Mouse (Mus musculus) midbrain, embryonic 16.5 days (tissue): ENCODE data around the gene Tbce. TPM values are rescaled to one million over a fixed set of nuclear protein-coding genes. Genes with fewer than 3 reads are reported as not detected.
"Not testable (repeated sequence)": the region's sequence is repeated elsewhere in the genome, so short reads cannot be mapped to it uniquely, and the experiment has no call there.

ENCODE experiments used
- ATAC-seq: fragments of 200-750 bp; cut with Nextera tagmentation; 2 replicates; pipeline ENCODE4 v1.8.0; 2017; ENCODE audit warnings: moderate TSS enrichment
- H3K27ac ChIP-seq: fragments of 300-500 bp; sonication (generic); 2 replicates; pipeline ENCODE4 v1.5.1; 2014; ENCODE audit warnings: mild to moderate bottlenecking, low read length, mixed read lengths
- H3K27me3 ChIP-seq: fragments of 300-500 bp; sonication (generic); 2 replicates; pipeline ENCODE4 v1.6.1; 2014; ENCODE audit warnings: low read depth, low read length, mixed read lengths; ENCODE audit not compliant: control insufficient read depth, insufficient read depth
- H3K36me3 ChIP-seq: fragments of 300-500 bp; sonication (generic); 2 replicates; pipeline ENCODE4 v1.6.1; 2014; ENCODE audit warnings: mild to moderate bottlenecking, low read length, moderate library complexity, mixed read lengths; ENCODE audit not compliant: control insufficient read depth, insufficient read depth
- H3K4me1 ChIP-seq: fragments of 300-500 bp; sonication (generic); 2 replicates; pipeline ENCODE4 v1.6.1; 2014; ENCODE audit warnings: mild to moderate bottlenecking, low read length, mixed read lengths; ENCODE audit not compliant: control insufficient read depth, insufficient read depth
- H3K4me2 ChIP-seq: fragments of 300-500 bp; sonication (generic); 2 replicates; pipeline ENCODE4 v1.6.1; 2014; ENCODE audit warnings: mild to moderate bottlenecking, low read length, mixed read lengths
- H3K4me3 ChIP-seq: fragments of 300-500 bp; sonication (generic); 2 replicates; pipeline ENCODE4 v1.5.1; 2014; ENCODE audit warnings: low read depth, mild to moderate bottlenecking, low read length, moderate library complexity, mixed read lengths
- H3K9ac ChIP-seq: fragments of 300-500 bp; sonication (generic); 2 replicates; pipeline ENCODE4 v1.6.1; 2014; ENCODE audit warnings: low read depth, low read length, mixed read lengths
- H3K9me3 ChIP-seq: fragments of 300-500 bp; sonication (generic); replicated peaks from 2 replicates; pipeline ENCODE4 v1.6.1; 2014; ENCODE audit warnings: mild to moderate bottlenecking, low read length, mixed read lengths; ENCODE audit not compliant: control insufficient read depth, poor library complexity, severe bottlenecking
- WGBS: fragments of 180-500 bp; shearing (Covaris S2); extraction: QIAGEN DNeasy Blood & Tissue Kit; methylation state at CpG from one replicate; pipeline ENCODE4 v1.1.7; 2014; 5-methylcytosine and 5-hydroxymethylcytosine counted together
- polyA plus RNA-seq: library from polyadenylated mRNA; unstranded; fragments of >200 nt; fragmentation: Nextera tagmentation; extraction: Ambion mirVana; gene quantifications from 2 replicates; pipeline ENCODE4 v1.2.1, GENCODE M21; 2015

The Tbce gene
- polyA plus RNA-seq, 1 experiment from 2014 or later = 106 TPM

- Histone ChIP-seq H3K4me2 (peak overlapping the region; percentile 72), H3K27me3 (no peaks in the 10 kb centered on the region), H3K4me3 (peak overlapping the region; percentile 72), H3K9me3 (no peaks in the 10 kb centered on the region), H3K4me1 (peaks cover 16% of the 10 kb centered on the region), H3K27ac (0 out of 2 replicates have a peak overlapping the region, but pooled peaks have one; percentile 28), H3K36me3 (no peaks in the 10 kb centered on the region), H3K9ac (peak overlapping the region; percentile 48; the same call in 1 of the 2 replicates)
- WGBS = 63% methylated on average over 5 of the region's 5 CpGs
- ATAC-seq = no peak
These were observed 748 bp upstream of the Tbce start for GRCm38 (mm10) chr13:14040186-14040585.

DNA sequence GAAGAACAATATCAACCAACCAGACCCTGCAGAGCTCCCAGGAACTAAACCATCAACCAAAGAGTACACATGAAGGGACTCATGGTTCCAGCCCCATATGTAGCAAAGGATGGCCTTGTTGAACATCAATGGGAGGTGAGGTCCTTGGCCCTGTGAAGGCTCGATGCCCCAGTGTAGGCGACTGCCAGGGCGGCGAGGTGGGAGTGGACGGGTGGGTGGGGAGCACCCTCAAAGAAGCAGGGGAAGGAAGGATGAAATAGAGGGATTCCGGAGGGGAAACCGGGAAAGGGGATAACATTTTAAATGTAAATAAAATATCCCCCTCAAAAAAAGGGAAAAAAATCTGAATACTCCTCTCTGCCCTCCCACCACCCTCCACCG lies 537 bp downstream of the Tbce start:
- no peaks in the 10 kb centered on the region for H3K27me3 ChIP-seq
- H3K36me3 ChIP-seq = no peaks in the 10 kb centered on the region
- H3K9me3 ChIP-seq = no peaks in the 10 kb centered on the region
- ATAC-seq = peak; percentile 81
- H3K9ac ChIP-seq = peak overlapping the region; percentile 86
- H3K27ac ChIP-seq = peak overlapping the region; percentile 99
- H3K4me1 ChIP-seq = peaks cover 16% of the 10 kb centered on the region
- H3K4me2 ChIP-seq = peak overlapping the region; percentile 72
- WGBS = 0% methylated on average over 8 of the region's 8 CpGs
- H3K4me3 ChIP-seq = peak overlapping the region; percentile 72

- WGBS = 95% methylated on average over 11 of the region's 11 CpGs
- no peak overlapping the region for H3K27ac ChIP-seq
- H3K4me2 ChIP-seq = no peak overlapping the region
- no peak overlapping the region for H3K4me3 ChIP-seq
- no peaks in the 10 kb centered on the region for H3K27me3 ChIP-seq
- H3K9me3 ChIP-seq = no peaks in the 10 kb centered on the region
- no peak for ATAC-seq
- H3K9ac ChIP-seq = no peak overlapping the region
- H3K36me3 ChIP-seq = no peaks in the 10 kb centered on the region
- peaks cover 16% of the 10 kb centered on the region for H3K4me1 ChIP-seq
These were observed 3.4 kb downstream of the Tbce start for GRCm38 (mm10) chr13:14035875-14036630.

DNA sequence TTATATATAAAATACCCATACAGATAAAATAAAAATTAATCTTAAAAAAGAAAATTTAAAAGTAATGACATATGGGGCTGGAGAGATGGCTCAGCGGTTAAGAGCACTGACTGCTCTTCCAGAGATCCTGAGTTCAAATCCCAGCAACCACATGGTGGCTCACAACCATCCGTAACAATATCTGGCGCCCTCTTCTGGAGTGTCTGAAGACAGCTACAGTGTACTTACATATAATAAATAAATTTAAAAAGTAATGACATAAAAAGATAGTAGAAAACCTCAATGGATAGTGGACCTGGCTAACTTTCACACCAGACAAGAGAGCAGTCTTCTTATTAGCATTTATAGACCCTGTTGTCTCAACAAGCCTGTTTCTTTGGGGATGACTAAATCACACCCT lies 4.1 kb downstream of the Tbce start:
- H3K4me3 ChIP-seq, H3K27me3 ChIP-seq, H3K27ac ChIP-seq, H3K9me3 ChIP-seq, H3K9ac ChIP-seq, H3K36me3 ChIP-seq, H3K4me2 ChIP-seq, ATAC-seq: not testable (repeated sequence)
- WGBS = 97% methylated on average over 3 of the region's 3 CpGs
- peaks cover 14% of the 10 kb centered on the region for H3K4me1 ChIP-seq

- Histone ChIP-seq H3K9me3 (no peaks in the 10 kb centered on the region), H3K27me3 (no peaks in the 10 kb centered on the region), H3K27ac (no peak overlapping the region), H3K4me3 (no peak overlapping the region), H3K9ac (no peak overlapping the region), H3K36me3 (no peaks in the 10 kb centered on the region), H3K4me1 (peaks cover 9% of the 10 kb centered on the region; the same call in 1 of the 2 replicates), H3K4me2 (no peak overlapping the region)
- ATAC-seq = no peak
These were observed 5.4 kb downstream of the Tbce start for GRCm38 (mm10) chr13:14034073-14034348.

DNA sequence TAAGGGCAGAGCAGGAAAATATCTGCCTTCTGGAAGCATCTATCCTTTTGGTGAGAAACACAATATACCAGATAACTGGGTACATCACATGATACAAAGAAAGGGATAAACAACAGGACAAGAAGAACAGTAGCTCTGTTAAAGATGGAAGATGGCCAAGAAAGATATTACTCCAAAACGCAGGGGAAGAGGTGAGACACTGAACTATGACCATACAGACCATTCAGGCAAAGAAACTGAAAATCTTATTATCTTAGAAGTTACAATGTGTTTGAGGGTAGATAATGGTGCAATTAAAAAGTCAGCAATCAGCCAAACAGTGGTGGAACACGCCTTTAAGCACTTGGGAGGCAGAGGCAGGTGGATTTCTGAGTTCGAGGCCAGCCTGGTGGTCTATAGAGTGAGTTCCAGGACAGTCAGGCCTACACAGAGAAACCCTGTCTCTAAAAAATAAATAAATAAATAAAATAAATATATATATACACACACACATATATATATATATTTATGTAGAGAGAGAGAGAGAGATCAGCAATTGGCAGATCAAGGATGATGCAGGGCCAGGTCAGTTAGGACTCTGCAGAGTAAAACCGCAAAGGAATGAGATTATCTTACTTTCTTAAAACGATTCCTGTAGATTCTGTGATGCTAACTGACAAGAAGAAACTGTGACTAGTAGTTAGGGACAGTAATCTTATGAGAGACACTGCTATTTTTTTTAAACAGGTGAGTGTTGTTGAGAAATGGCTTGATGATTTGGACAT lies 5.9 kb downstream of the Tbce start:
- no peak overlapping the region for H3K4me2 ChIP-seq
- ATAC-seq = no peak
- H3K9ac ChIP-seq = no peak overlapping the region
- WGBS = 93% methylated on average over 5 of the region's 5 CpGs
- no peaks in the 10 kb centered on the region for H3K9me3 ChIP-seq
- no peaks in the 10 kb centered on the region for H3K36me3 ChIP-seq
- no peaks in the 10 kb centered on the region for H3K27me3 ChIP-seq
- H3K4me3 ChIP-seq = no peak overlapping the region
- peaks cover 9% of the 10 kb centered on the region; the same call in 1 of the 2 replicates for H3K4me1 ChIP-seq
- H3K27ac ChIP-seq = no peak overlapping the region

DNA sequence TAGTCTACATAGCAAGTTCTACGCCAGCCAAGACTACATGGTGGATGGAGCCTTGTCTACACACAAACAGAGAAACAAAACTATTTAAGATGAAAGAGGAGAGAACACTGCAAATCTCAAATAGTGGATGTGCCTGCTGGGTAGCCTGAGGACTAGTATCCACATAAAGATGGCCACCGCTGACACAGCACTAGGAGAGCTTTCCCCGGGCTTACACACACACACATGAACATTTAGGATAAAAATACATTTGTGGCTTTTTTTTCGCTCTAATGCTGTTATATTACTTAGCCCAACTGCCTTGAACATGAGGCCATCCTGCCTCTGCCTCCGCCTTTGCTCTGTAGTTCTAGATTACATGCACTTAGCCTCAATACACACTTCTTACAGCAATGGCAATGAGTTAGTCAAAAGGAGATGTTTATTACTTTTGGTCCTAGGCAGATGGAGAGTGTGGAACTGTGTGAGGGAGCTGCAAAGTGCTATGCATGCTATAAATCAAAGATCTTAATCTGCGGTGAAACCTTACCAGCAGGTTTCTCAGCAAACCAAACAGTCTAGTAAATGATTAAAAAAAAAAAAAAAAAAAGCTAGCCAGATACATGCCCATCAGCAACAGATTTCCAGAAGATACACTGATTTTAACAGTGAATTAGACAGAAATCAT lies 13.2 kb downstream of the Tbce start:
- H3K27ac ChIP-seq = no peak overlapping the region
- ATAC-seq = no peak
- H3K27me3 ChIP-seq = no peaks in the 10 kb centered on the region
- H3K9ac ChIP-seq = no peak overlapping the region
- no peak overlapping the region for H3K4me3 ChIP-seq
- no peaks in the 10 kb centered on the region for H3K4me1 ChIP-seq
- H3K4me2 ChIP-seq = no peak overlapping the region
- no peaks in the 10 kb centered on the region for H3K9me3 ChIP-seq
- H3K36me3 ChIP-seq = peaks cover 13% of the 10 kb centered on the region
- WGBS = 97% methylated on average over 6 of the region's 6 CpGs

DNA sequence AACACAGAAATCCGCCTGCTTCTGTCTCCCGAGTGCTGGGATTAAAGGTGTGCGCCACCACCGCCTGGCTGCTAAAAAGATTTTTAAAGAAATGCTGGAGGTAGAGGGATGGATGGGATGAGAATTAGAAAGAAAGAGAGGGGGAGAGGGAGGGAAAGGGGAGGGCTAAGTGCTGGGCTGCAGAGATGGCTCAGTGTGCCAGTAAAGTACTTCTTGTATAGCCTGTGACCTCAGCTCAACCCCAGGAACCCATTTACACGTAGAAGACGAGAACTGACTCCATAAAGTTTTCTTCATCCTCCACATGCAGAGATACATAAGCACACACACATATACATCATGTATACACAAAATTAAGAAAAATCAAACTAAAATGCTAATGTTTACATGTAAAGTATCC lies 13.9 kb downstream of the Tbce start:
- Histone ChIP-seq H3K4me3 (no peak overlapping the region), H3K4me2 (no peak overlapping the region), H3K4me1 (no peaks in the 10 kb centered on the region), H3K36me3 (peaks cover 13% of the 10 kb centered on the region), H3K9me3 (no peaks in the 10 kb centered on the region), H3K9ac (no peak overlapping the region), H3K27me3 (no peaks in the 10 kb centered on the region), H3K27ac (no peak overlapping the region)
- ATAC-seq = no peak
- WGBS = 92% methylated on average over 6 of the region's 6 CpGs

GRCm38 (mm10) chr13:14021417-14021816 lies 18.0 kb downstream of the Tbce start:
- H3K9ac ChIP-seq, H3K27ac ChIP-seq, H3K4me2 ChIP-seq, H3K9me3 ChIP-seq, H3K36me3 ChIP-seq, H3K4me3 ChIP-seq, ATAC-seq, H3K4me1 ChIP-seq, H3K27me3 ChIP-seq: not testable (repeated sequence)
- WGBS = 80% methylated on average over 9 of the region's 12 CpGs
